Mouse (Mus musculus) bone marrow, adult 2 months (tissue): Measurements from ENCODE around the gene Rbm7.

Experiments
- CTCF ChIP-seq: fragments of 200-500 bp; IDR thresholded peaks from 2 replicates; pipeline ENCODE4 v1.5.1; 2011; ENCODE audit warnings: low read length, control low read depth; ENCODE audit not compliant: control insufficient read depth, insufficient read depth
- POLR2A ChIP-seq: fragments of 200-500 bp; IDR thresholded peaks from 2 replicates; pipeline ENCODE4 v1.6.1; 2011; ENCODE audit warnings: low read depth, mild to moderate bottlenecking, control low read depth, low read length, borderline replicate concordance; ENCODE audit not compliant: control insufficient read depth

DNA sequence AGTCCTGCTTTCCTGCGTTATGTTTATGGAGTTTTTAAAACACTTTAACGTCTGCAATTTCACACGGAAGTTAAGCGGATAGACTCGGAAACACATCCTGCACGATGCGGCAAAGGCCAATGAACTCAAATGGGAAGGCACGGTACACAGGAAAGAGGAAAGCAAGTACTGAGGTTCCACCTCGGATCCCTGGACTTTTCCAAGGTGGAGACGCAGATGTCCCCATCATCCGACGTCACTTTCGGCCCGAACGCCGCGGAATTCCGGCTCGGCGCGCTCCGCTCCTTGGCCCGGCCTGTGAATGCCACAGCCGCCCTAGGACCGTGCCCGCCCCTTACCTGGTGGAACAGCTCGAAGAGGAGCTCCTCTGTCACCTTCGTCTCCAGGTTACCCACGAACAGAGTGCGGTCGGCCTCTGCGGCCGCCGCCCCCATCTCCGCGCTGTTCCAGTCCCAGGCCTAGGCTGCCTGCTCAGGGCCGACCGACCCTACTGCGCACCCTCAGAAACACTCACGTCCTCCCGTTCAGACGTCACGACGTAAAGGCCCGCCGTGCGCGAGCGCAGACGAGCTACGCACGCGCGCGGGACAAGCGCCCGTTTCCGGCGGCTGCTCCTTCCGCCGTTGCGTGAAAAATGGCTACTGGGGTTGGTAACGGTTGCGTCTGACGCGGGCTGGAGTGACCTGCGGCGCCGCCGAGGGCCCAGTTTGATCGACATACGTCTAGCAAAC lies at the start of gene Rbm7, which contains the start of gene Gm5617:
- TF ChIP-seq CTCF (no peak), POLR2A (peak; percentile 88; the same call in 1 of the 2 replicates)
